Mouse (Mus musculus): ENCODE measurements at regions not wholly inside any gene's neighbourhood (a gene's known extent, or its start where the extent isn't known, plus 50 kb on each side); places are given as distances from the start of the nearest gene placed in this dataset.

DNA sequence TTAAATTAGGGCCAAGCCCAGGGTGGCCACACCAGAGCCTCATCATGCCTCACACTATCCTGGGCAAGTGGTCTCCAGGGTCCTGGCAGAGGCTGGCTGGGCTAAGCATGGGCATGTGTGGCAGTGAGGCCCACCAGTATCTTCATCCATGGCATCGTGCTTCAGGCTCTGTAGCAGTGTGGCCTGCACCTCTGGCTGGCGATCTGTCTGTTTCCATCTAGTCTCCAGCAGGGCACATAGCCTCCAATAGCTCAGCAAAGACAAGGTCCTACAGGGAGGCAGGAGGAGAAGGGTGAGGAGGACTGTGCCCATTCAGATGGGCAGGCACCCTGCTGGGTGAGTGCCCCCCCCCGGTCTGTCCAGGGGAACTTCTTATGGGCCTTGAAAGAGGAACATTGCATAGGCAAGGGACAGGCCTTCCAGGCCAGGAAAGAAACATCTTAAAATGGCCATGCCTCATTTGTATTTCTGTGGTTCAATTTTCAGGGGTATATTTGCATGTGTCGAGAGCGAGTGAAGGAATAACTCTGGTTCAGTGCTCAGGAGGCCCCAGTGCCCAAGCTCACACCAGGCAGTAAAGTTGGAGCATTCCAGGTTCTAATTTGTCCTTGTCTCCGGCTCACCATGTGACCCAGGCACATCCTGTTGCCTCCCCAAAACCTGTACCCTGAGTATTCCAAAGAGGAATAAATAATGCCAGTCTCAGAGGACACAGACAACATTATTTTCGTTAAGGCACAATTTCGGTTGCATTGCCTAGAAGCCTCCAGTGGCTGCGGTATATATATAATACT is 60.4 kb upstream of the Ppara start:
- DNase-seq (ENCODE audit: low read depth, low spot score): peak; percentile 62

DNA sequence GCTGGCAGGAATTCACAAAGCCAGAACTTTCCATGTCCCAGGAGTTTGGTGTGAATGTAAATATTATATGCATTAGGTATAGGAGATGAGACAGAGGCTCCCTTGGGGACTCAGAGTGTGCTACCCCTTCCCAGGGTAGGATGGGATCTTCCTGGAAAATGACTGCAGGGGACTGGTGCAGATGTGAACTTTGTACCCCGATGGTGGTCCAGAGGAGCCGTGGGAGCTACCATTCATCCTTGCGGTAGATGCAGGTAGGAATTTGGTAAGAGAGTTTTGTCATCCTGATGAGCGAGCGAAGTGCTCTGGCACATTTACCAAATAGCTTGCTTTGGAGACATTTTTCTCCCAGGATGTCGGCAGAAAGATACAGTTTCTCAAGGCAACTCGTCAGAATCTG is 59.7 kb upstream of the Ppara start:
- no peak for DNase-seq (ENCODE audit: low read depth, low spot score)

DNA sequence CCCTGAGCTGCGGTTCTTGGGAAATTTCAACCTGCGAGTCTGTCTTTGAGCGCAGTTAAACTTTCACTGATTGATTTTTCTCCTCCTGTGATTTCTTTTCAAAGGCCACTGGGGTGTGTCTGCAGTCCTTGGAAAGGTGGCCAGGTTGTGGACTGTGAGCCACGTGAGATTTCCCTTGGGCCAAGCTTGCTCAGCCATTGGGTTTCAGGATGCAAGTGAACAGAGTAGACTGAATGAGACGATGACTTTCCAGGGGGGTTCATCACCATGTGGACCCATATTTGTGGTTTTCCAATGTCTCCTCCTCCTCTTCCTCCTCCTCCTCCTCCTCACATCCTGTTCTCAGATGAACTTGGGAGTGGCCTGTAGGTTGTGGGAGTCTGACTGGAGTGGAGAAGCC is 59.0 kb upstream of the Ppara start:
- DNase-seq (ENCODE audit: low read depth, low spot score): peak; percentile 67

DNA sequence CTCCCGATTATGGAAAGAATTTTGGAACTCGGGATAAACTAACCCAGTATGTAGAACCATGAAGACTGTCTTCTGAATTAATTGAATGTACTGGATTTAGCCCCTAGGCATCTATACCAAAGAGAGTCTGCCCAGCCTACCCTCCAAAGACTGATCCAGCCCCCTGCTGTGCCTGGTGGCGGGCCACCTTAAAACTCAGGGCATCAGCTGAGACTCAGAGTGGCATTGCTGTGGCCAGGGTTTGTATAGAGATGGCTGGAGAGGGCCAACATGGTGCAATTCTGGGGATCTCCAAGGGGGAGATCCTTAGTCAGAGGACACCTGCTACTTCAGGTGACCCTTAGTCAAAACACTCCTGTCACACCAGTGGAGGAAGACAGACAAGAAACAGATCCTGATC is 58.6 kb upstream of the Ppara start:
- no peak for DNase-seq (ENCODE audit: low read depth, low spot score)

DNA sequence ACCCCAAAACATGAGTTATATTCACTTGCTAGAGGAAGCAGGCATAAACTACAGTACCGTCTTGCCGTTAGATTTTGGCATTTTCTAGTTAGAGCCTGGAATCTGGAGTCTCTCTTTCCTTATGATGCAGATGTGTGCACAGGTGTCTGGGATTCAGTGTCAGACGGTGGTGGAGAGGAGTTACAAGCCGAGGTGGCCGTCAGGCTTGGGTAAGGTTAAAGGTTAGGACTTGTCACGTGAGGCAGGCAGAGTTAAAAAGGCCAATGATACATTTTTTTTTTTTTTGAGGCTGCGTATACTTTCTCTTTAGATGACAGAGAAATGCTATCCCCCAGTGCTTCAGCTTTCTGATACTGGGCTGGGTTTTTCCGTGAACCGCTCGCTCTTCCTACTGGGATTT is 57.9 kb upstream of the Ppara start:
- no peak for DNase-seq (ENCODE audit: low read depth, low spot score)

DNA sequence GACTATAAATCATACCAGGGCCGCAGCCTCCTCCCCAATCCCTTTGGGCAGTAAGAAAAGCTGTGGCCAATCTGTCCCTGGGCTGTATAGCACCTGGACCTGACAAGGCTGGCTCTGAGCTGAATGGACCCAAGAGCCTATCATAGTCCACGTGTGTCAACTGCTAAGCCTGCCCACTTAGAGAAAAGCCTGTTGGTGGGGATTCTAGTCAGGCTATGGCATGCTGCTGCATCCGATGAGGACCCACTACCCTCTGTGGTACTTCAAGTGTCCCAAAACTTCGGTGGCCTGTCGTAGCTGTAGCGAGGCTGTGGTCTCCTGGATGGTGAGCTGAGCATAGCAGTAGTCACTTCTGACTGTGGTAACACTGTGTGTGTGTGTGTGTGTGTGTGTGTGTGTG is 57.4 kb upstream of the Ppara start:
- peak; percentile 79 for DNase-seq (ENCODE audit: low read depth, low spot score)

DNA sequence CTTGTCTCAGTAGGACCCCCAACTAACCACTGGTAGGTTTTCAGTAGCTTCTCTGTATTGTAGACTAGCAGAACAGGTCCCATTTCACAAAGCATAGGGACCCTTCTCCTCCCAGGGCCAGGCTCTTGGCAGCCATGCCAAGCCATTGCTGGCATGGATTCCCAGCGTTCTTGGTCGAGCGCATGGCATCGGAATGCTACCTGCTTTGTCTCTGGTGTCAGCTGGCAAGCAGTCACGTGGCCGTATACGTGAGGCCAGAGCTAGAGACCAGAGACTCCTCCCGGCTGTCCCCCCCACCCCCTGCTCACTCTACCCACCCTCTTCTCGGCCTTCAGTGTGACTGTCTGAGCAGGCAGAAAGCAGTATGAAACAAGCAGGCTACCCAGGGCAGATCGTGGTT is 56.9 kb upstream of the Ppara start:
- DNase-seq (ENCODE audit: low read depth, low spot score): peak; percentile 95

DNA sequence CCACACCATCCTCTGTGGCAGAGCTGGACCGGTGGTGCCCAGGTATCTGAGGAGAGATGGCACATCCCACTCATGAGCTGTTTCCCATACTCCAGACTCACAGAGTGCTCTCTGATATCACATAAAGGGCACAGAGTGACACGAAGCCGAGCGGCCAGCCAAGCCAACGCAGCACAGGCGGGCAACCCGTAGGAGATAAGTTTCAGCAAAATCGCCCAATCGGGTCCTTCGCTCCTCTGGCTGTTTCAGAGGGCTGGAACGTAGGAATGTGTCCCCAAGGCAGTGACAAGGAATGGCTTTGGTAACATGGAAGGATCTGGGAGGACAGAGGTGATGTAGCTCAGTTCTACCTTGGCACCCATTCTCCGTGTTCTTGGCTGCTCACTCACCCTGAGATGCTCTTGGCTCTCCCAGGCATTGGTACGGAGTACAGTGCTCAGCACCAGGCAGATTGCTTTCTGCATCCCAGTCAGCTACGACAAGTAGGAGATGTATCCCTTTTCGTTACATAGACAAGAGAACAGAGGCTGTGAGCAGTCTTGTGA is 56.4 kb upstream of the Ppara start:
- peak; percentile 82 for DNase-seq (ENCODE audit: low read depth, low spot score)

DNA sequence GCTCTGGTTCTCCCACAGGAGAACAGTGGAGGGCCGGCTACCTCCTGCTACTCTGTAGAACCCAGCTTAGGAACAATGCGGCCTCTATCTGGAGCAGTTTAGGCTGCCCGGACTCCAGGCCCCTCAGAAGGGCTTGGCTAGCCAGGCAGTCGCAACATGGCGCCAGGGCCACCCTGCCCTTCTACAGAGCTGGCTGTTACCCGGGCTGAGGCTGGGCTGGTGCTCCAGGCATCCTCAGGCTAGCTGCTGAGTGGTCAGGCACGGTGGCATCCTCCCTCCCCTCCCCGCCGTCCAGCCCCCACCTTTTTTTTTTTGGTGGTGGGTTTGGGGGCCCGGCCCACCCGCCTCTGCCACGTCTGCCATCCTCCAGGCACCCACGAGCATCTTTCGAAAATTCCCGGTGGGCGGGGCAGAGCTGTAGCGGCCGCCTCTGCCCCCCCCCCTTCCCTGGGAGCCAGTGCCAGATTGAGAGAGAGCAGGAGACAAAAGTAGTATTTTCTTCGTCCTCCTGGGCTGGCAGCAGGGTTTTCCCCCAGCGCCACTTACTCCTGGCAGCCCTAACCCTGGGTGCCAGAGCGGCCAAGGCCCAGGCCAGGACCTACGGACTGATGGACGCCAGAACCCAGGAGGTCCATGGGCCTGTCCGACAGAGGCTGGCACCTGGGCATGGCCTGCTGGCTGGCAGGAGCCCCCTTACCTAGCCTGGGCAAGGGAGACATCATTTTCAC is 55.6 kb upstream of the Ppara start:
- DNase-seq (ENCODE audit: low read depth, low spot score): peak; percentile 89

DNA sequence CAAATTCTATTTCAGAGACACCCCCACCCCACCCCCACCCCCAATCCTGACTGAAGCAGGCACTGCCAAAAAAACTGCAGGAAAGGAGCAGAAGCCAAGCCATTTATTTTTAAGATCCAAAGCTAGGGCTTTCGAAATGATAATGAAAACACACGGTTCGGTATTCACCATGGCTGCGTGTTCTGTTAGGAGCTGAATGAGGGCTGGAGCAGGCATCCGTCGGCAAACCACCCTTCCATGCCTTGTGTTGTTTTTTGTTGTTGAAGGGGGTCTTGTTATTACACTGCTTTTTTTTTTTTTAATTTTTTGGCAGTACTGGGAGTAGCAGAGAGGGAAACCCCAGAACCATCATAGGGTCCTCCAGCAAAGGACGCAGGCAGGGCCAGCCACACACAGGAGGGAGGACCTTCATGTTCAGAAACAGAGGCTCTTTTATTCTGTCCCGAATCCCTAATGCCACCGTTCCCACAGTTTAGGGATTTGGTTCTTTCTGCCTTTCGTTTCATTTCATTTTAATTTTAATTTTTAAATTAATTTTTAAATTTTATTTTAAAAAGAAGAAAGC is 54.8 kb upstream of the Ppara start:
- DNase-seq (ENCODE audit: low read depth, low spot score): peak; percentile 74

DNA sequence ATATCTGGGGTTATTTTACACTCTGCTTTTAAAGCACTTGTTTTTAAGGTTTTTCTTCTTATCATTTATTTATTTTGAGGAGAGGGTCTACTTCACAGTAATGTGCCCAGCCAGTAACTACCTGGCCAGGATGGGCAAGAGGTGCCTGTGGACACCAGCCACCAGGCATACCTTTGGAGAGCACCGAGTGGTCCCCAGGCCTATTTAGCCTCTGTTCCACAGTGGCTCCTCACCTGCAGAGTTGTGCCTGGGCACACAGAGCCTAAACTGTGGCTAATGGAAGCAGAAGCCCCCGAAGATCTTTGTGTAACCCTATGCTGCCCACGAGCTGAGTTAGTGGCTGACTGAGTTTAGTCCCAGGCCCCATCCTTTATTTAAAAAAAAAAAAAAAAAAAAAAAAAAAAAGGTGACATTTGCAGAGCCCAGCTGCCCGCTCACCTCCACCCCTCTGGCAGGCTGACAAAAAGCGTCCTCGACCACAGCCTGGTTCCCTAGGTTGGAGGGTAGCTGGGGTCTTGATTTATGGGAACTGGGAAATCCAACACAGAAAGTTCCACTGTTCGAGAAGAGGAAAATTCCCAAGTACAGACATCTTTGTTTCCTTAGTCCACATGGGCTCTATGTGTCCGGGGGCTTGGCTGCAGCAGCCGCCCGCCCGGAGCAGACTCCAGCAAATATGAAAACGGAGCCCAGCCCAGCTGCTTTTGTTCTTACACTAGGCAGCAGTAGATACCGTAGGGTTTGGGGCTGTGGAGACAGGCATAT is 54.1 kb upstream of the Ppara start:
- DNase-seq (ENCODE audit: low read depth, low spot score): no peak

DNA sequence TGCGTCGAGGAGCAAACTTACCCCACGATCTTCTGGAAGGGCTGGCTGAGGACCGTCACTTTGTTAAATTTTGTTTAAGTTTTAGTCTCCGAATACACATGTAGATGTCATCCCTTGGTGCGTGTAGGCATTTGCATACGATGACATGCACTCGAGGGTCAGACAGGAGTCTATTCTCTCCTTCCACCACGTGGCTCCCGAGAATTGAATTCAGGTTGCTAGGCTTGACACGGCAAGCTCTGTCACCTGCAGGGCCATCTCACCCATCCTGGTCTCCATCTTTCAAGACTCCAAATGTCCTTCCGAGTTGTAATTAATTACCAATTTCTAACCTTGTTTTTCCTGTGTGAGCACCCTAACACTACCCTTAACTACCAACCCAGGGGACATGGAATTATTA is 52.7 kb upstream of the Ppara start:
- DNase-seq (ENCODE audit: low read depth, low spot score): no peak

DNA sequence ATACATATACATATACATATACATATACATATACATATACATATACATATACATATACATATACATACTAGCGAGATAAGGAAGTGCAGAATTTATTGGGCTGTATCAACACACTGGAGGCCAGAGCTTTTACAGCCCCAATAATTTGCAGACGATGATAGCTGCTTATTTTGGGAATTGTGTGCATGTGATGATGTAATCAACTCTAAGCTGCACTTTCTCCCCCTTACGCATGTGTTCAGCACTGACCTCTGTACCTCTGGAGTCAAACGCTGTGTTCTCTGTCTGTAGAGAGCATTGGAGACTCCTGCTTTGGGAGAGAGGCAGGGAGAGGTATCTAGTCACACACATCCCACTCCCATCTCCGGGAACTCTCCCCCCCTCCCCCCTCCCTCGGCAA is 52.0 kb upstream of the Ppara start:
- no peak for DNase-seq (ENCODE audit: low read depth, low spot score)

DNA sequence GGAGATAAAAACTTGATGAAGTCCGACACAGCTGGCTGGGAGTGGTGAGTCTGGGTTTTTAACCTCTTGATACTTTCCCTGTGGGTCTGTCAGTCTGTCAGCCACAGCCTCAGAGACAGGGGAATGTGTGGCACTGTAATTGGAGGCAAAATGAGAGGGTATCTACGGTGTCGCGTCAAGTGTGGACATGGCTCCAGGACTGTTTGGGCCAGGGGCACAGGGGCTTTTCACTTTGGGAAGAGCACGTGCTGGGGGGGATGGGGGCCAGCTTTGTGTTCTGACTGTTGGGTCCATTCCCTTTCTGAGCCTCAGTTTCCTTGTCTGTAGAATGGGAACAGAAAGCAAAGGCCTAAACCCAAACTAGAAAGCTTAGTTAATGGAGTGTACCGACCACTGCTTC is 51.5 kb upstream of the Ppara start:
- DNase-seq (ENCODE audit: low read depth, low spot score): no peak

DNA sequence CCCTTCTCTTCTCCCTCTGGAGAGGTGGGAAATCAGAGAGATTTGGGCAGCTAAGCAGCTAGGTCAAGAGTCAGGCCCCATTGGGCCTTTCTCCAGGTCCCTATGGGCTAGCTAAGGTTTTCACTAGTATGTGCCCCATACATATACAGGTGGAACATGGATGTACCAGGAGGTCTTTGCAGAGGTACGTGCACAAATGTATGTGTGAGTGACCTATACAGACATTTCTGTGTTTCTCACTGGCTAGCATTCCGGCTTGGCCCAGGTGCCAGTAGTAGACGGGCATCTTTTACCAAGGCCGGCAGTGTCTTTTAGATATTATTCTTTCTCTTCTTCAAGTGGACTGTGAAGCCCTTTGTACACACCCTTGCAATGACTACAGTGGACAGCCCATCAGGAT is 51.1 kb upstream of the Ppara start:
- DNase-seq (ENCODE audit: low read depth, low spot score): no peak

DNA sequence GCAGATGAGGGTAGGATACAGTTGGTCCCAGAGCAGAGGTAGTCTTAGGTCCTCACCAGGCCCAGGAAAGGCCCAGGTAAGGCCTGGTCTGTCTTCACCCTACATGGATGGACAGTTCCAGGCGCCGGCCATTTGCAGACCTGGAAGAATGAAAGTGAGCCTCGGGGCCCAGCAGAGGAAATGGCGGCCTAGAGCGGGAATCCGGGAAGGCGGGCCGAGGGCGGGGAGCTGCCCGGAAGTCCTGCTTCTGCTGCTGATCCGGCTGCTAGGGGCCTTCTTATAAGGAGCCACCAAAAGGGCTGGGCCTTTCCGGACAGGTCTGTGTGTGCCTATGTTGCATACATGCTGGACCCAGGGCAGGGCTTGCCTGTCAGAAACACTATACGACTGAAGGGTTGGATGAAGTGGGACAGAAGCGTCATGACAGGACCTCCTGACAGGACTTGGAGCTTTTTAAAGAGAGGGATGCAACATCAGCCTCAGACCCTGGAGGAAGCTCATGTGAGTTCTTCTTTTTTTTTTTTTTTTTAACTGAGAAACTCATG is 50.5 kb upstream of the Ppara start:
- DNase-seq (ENCODE audit: low read depth, low spot score): no peak

DNA sequence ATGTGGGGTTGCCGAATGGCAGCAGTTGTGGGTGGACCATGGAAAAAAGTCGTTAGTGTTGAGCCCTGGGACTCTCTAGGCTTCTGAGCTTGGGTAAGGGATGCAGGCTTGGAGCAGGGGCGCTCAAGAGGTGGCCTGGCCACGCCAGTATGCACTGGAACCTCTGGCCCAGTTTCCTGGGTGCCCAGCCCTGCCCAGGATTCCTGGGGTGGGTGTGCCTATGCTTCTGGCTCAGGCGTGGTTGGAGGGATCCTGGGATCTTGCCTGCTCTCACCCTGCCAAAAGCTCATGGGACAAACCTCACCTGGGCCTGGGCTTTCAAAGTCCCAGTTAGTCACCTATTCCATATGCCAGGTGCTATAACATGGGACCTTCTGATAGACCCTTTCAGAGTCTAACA is 49.9 kb upstream of the Ppara start:
- no peak for DNase-seq (ENCODE audit: low read depth, low spot score)

Data from brain, adult 2 months (tissue).